Mouse (Mus musculus) small intestine, adult 2 months (tissue): ENCODE measurements around the gene Apbb2.

Experiments
- CTCF ChIP-seq: fragments of 200-500 bp; IDR thresholded peaks from 2 replicates; pipeline ENCODE4 v1.5.1; 2012; ENCODE audit warnings: low read depth, mild to moderate bottlenecking, control low read depth, inconsistent platforms, low read length, moderate library complexity, mixed read lengths; ENCODE audit not compliant: insufficient replicate concordance, insufficient read length; ENCODE audit errors: extremely low read depth
- POLR2A ChIP-seq: fragments of 200-500 bp; IDR thresholded peaks from 2 replicates; pipeline ENCODE4 v1.6.1; 2012; ENCODE audit warnings: low read depth, mild to moderate bottlenecking, control low read depth, inconsistent platforms, low read length, moderate library complexity

DNA sequence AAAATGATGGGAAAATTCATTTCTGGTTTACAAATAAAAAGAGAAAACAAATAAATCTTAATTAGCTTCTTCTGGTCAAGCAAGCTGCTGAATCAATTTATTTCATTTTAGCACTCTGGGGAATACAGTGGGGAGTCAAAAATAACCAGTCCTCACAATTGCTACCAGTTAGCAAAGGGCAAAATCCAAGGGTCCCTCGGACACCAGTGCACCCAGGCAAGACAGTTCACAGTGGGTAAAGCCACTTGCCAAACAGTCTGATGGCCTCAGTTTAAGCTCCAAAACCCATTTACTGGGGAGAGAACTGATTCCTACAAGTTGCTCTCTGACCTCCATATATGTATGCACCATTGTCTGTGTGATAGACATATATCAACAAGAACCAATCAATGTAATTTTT is 115.6 kb downstream of the Apbb2 start:
- TF ChIP-seq POLR2A, result no peak
- no peak for TF ChIP-seq CTCF
